Comparison of ENCODE assay signal across 8 mouse cellular contexts in the genomic region with DNA sequence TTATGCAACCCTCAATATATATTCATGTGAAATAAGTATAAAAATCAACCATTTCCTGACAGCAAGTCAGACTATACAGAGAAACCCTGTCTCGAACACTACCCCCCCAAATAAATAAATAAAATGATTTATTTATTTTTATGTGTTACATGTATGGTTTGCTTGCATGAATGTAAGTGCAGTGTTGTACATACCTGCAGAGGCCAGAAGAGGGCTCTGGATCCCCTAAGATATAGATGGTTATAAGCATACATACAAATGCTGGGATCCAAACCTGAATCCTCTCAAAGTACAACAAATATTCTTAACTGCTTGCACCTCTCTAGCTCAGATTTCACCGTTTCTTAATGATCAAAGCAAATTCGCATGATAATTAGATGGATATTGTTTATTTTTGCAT. TPM values are rescaled to one million over a fixed set of nuclear protein-coding genes. Genes with fewer than 3 reads are reported as not detected.
DNase-seq lines count a peak whose midpoint lies in the region; ATAC-seq and TF ChIP-seq lines count a peak whose summit lies in the region.

No protein-coding gene starts in this region.

- no peak overlapping the region for H3K4me2 ChIP-seq in midbrain, postnatal 0 days (ENCODE audit: low read depth, low read length, poor library complexity, severe bottlenecking)
- H3K4me2 ChIP-seq in midbrain, embryonic 13.5 days (replicated peaks), result no peak overlapping the region

- peaks cover 3% of the 10 kb centered on the region; the same call in 1 of the 2 replicates for H3K36me3 ChIP-seq in midbrain, postnatal 0 days (ENCODE audit: insufficient read depth, low read length)
- peaks cover 14% of the 10 kb centered on the region for H3K36me3 ChIP-seq in midbrain, embryonic 13.5 days

- H3K9me3 ChIP-seq in midbrain, postnatal 0 days (ENCODE audit: low read length), result no peaks in the 10 kb centered on the region
- no peaks in the 10 kb centered on the region for H3K9me3 ChIP-seq in midbrain, embryonic 13.5 days

- intact Hi-C loops in gastrocnemius, adult 2 months (cut with DNase I), result loop anchor here (1.0 kb wide), 1 partner anchor 67 kb away; no protein-coding TSS in a partner anchor
- intact Hi-C loops in gastrocnemius, postnatal 36 days (cut with DNase I), result loop anchor here (2.0 kb wide), 1 partner anchor 67 kb away; no protein-coding TSS in a partner anchor

- no peak overlapping the region for H3K9ac ChIP-seq in midbrain, postnatal 0 days (replicated peaks; ENCODE audit: low read length, poor library complexity, severe bottlenecking)
- H3K9ac ChIP-seq in midbrain, embryonic 13.5 days (replicated peaks), result no peak overlapping the region

- H3K27me3 ChIP-seq in midbrain, postnatal 0 days (ENCODE audit: insufficient read depth, low read length), result no peaks in the 10 kb centered on the region
- no peaks in the 10 kb centered on the region for H3K27me3 ChIP-seq in midbrain, embryonic 13.5 days

- DNase-seq in gastrocnemius, adult 2 months, result no peak
- no peak for DNase-seq in gastrocnemius, postnatal 36 days
- peak; percentile 78 for DNase-seq in midbrain, postnatal 0 days (ENCODE audit: low spot score)
- peak; percentile 76 for DNase-seq in cerebellum, adult 9-10 months
- DNase-seq in kidney, postnatal 4 days, result peak; percentile 33
- peak; percentile 56 for DNase-seq in telencephalon, adult 2 months (ENCODE audit: low read depth, low spot score)
- no peak for DNase-seq in gastrocnemius, postnatal 10 days

- peak; percentile 66 for TF ChIP-seq CTCF in gastrocnemius, adult 2 months (IDR thresholded peaks at IDR 0.05)
- TF ChIP-seq CTCF in midbrain, postnatal 0 days (IDR thresholded peaks at IDR 0.05), result peak; percentile 79

- no peaks in the 10 kb centered on the region for H3K4me1 ChIP-seq in midbrain, postnatal 0 days (ENCODE audit: insufficient read depth, low read length)
- H3K4me1 ChIP-seq in midbrain, embryonic 13.5 days (replicated peaks), result no peaks in the 10 kb centered on the region

- H3K4me3 ChIP-seq in gastrocnemius, adult 2 months, result no peak overlapping the region
- H3K4me3 ChIP-seq in midbrain, postnatal 0 days (ENCODE audit: low read depth, low read length), result no peak overlapping the region
- H3K4me3 ChIP-seq in midbrain, embryonic 13.5 days (replicated peaks), result no peak overlapping the region

- 62% methylated on average over 3 of the region's 3 CpGs for WGBS in midbrain, postnatal 0 days
- 74% methylated on average over 3 of the region's 3 CpGs for WGBS in midbrain, embryonic 13.5 days

- H3K27ac ChIP-seq in gastrocnemius, adult 2 months, result no peak overlapping the region
- H3K27ac ChIP-seq in midbrain, postnatal 0 days (ENCODE audit: low read depth, low read length), result no peak overlapping the region
- no peak overlapping the region for H3K27ac ChIP-seq in midbrain, embryonic 13.5 days

- ATAC-seq in midbrain, postnatal 0 days (ENCODE audit: low FRiP score), result no peak
- no peak for ATAC-seq in midbrain, embryonic 13.5 days

RNA-seq across cellular contexts. Expression of a gene that starts 51.5 kb away (rescaled TPM):
- under 1 TPM; 0.36 to 0.50 TPM for total RNA-seq in gastrocnemius, adult 2 months (2021)
- under 1 TPM; 0.37 to 0.43 TPM for total RNA-seq in gastrocnemius, postnatal 36 days (2021)
- total RNA-seq in midbrain, postnatal 0 days (2014; rRNA removed), result 110 and 126 TPM in 2 replicates
- polyA plus RNA-seq in midbrain, postnatal 0 days (2015; fragmentation: Nextera tagmentation; extraction: Ambion mirVana), result 43.9 and 44.3 TPM in 2 replicates
- 12.0 and 21.1 TPM in 2 replicates for polyA plus RNA-seq in midbrain, embryonic 13.5 days (2015; fragmentation: Nextera tagmentation; extraction: Ambion mirVana)
- under 1 TPM; 0.75 to 0.81 TPM for total RNA-seq in gastrocnemius, postnatal 10 days (2021)

RNA-seq across cellular contexts. Expression of a gene that starts 55.0 kb away (rescaled TPM):
- 10 to 100 TPM; 10.7 to 15.1 TPM for total RNA-seq in gastrocnemius, adult 2 months (2021)
- 1 to 10 TPM; 7.3 to 8.2 TPM for total RNA-seq in gastrocnemius, postnatal 36 days (2021)
- 9.5 and 10.1 TPM in 2 replicates for total RNA-seq in midbrain, postnatal 0 days (2014; rRNA removed)
- 10.4 and 11.8 TPM in 2 replicates for polyA plus RNA-seq in midbrain, postnatal 0 days (2015; fragmentation: Nextera tagmentation; extraction: Ambion mirVana)
- 21.0 and 21.1 TPM in 2 replicates for polyA plus RNA-seq in midbrain, embryonic 13.5 days (2015; fragmentation: Nextera tagmentation; extraction: Ambion mirVana)
- 10 to 100 TPM; 14.5 to 19.2 TPM for total RNA-seq in gastrocnemius, postnatal 10 days (2021)

RNA-seq across cellular contexts. Expression of a gene that starts 58.6 kb away (rescaled TPM):
- total RNA-seq in gastrocnemius, adult 2 months (2021), result 10 to 100 TPM; 28.8 to 36.0 TPM
- total RNA-seq in gastrocnemius, postnatal 36 days (2021), result 10 to 100 TPM; 26.1 to 27.3 TPM
- 232 and 258 TPM in 2 replicates for total RNA-seq in midbrain, postnatal 0 days (2014; rRNA removed)
- polyA plus RNA-seq in midbrain, postnatal 0 days (2015; fragmentation: Nextera tagmentation; extraction: Ambion mirVana), result 107 and 110 TPM in 2 replicates
- polyA plus RNA-seq in midbrain, embryonic 13.5 days (2015; fragmentation: Nextera tagmentation; extraction: Ambion mirVana), result 109 and 116 TPM in 2 replicates
- 10 to 100 TPM; 39.7 to 49.1 TPM for total RNA-seq in gastrocnemius, postnatal 10 days (2021)

Comparison
In these comparisons a context has a peak if more than half of its experiments do, and no peak if none do; other contexts are left out.
1. DNase-seq: peak in midbrain, postnatal 0 days (single experiment), cerebellum, adult 9-10 months (single experiment), kidney, postnatal 4 days (2 of 2) and telencephalon, adult 2 months (single experiment); none in gastrocnemius, adult 2 months (single experiment), gastrocnemius, postnatal 36 days (0 of 2) and gastrocnemius, postnatal 10 days (single experiment).
2. RNA of a gene that starts 51.5 kb away (total RNA-seq): 110 to 126 TPM in midbrain, postnatal 0 days; 0.75 to 0.81 TPM in gastrocnemius, postnatal 10 days, 0.36 to 0.50 TPM in gastrocnemius, adult 2 months and 0.37 to 0.43 TPM in gastrocnemius, postnatal 36 days; every median in the first group is over 10 times any median in the second.